Mouse (Mus musculus) adrenal gland, adult (tissue): ENCODE measurements around the gene Ptprn2.

ENCODE experiments used
- DNase-seq, 2 experiments: peaks; one replicate each; pipeline ENCODE4 v3.0.0; 2022 to 2023; ENCODE audit warnings: low spot score in 1 of 2; ENCODE audit not compliant: inconsistent age in 2 of 2

Ptprn2 gene

DNA sequence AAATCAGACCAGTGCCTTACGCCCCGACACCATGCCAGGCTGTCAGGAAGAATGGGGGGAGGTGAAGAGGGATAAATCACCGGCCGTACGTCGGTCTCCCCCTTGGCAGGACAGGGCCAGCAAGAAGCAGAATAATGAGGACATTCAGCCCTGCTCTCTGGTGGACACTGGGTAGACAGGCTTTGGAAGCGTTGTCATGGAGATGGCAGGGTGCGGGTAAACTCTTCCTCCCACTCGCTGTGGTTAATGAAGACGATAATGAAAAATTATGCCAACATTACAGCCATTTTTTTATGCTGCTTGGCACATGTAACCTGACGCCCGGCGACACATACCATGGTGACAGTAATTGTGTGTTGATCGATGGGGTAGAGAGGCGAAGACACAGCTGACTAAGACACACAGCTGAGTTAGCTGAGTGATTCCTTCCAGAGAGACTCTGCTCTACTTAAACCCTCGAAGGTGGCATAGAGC is 621.7 kb downstream of the Ptprn2 start:
- peak; percentile 63 to 79 for DNase-seq

DNA sequence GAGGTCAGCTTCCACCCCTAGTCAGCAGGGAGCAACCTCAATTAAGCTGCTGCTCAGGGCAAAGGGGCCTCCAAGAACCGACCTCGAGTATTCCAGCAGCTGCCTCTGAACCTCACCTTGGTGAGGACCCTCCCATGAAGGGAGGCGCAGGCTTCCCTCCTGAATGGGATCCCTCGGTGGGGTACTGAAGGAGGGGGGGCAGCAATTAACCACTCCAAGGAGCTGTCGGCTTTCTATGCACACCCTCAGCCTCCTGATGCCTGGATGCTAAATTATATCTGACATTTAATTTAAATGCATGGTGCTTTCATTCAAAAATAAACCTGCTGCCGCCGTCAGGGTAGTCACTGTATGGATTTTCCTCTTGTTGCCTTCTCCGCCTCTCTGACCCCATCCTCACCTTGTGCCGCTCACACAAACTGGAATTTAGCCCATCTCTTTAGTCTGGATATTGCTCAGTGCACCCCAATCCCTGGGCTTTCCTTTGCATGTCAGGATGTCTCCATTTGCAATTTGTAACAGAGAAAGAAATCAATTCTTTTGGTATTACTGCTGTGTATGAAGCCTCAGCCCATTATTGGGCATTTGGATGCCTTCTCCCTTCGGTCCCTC is 629.8 kb downstream of the Ptprn2 start:
- no peak for DNase-seq

DNA sequence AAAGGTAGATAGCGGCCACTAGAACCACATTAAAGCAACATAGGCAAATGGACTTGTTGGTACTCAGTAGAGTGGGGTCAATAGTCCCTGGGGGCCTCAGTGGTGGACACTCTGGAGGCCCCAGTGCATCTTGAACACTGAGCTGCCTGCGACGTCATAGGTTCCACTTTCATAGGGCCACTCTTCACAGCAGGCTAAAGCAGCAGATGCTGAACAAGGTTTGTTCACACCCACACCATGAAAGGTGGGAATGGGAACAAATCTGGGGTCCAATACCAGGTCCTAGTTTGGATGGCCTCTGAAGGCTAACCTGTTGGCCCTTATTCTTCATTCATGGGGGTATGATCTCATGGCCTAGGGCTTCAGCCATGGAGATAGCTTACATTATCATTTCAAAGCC is 641.6 kb downstream of the Ptprn2 start:
- DNase-seq: no peak

DNA sequence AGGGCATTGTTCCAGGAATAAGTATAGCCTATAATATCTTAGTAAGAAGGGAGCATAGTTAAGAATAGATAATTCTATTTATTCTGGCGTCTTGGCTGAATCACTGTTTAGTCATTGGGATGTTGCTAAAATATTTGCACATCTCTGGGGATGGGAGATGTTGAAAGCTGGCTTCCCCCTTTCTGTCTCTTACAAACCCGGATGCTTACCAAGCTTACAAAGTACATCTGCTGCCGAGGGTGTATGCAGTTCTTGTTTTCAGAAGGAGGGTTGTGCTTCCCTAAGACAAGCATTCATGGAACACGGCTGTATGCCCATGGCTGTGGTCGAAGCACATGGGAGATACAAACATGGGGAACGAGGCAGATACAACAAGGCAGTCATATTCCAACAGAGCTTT is 642.0 kb downstream of the Ptprn2 start:
- no peak for DNase-seq

DNA sequence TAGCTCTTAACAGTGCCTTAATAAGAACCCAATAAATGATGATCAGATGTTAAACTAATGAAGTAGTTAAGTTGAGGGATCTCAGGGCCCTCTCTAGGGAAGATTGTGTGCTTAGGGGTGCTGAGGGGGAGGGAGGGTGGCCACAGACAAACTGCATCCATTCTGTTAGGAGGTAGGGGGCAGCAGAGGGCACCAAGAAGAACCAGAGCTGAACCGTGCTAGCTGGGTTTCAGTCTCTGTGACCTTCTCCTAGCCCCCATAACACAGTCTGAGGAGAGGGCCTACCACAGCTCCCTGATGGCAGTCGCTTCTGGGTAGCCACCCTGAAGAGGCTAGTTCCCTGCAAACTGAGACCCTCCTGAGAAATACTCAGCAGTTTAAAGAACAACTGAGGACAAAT is 646.6 kb downstream of the Ptprn2 start:
- peak; percentile 50 to 85 for DNase-seq

DNA sequence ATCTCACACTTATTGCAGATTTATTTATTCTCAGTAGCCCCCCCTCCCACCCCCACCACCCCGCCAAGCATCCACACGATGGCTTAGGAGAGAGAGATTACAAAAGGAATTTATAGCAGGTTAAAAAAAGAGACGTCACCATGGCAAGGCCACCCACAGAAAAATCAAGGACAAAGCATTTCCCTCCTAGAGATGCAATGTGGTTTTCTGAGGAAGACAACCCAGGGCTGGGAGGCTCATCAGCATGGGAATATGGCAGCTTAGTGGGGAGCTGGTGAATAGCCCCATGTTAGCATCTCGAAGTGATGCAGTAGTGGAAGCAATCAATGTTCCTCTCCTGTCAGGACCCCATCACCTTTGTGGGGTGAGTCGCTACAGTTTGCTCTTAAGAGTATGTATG is 649.7 kb downstream of the Ptprn2 start:
- DNase-seq: peak in 1 of 2 experiments; percentile 64

DNA sequence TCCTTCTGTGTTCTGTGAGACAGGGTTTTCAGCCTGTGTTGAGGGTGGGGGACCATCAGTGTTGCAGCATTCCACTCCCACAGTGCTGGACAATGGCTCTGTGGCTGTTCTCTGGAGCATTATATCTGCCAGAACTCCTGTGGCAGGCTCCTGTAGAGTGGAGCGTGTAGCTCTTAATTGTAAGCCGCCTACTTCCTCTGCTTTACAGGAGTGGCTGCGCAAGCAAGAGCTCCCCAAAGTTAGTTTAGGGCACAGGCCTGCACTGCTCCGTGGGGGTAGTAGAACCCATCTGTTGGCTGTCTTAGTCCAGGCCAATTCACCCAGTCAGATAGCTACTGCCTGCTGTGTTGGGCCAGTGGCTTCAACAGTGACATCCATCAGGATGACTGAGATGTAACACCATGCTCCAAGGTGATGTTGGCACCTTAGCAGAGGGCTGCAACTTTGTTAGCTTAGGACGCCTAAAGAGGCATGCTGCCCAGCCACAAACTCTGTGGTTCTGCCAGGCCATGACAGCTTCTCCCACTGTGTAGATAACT is 651.0 kb downstream of the Ptprn2 start:
- DNase-seq: no peak

DNA sequence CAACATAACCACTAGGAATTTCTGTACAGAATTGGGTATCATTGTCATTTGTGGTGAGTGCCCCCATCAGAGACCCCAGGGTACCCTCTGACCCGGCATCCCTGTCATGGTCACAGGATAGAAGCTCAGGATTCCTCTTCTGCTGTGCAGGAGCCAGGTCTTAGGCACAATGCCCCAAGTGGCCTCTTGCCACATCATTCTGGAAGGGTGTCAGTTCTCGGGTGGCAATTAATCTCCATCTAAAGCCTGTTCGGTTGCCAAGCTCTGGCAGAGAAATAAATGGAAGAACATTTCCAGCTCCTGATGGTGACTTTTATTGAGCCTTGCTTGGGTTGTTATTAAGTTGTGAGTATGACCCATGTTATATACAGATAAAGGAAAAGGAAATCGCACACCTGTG is 655.4 kb downstream of the Ptprn2 start:
- peak in 1 of 2 experiments; percentile 49 for DNase-seq

DNA sequence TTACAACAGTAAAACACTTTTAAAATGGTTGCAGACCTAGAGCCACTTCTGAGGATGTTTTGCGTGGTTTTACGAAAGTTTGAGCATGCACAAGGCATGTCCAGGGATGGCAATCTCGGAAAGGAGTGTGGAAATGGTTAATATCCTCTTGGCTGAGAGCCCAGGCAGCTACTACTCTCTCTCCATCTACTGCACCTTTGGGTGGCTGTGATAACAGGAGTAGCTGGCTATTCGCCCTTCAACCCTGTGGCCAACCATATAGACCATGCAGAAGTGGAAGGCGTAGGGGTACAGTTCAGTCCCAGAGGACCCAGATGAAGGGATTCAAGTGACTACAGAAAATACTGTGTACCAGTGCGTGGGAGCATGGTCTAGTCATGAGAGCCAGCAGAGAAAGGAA is 655.9 kb downstream of the Ptprn2 start:
- no peak for DNase-seq

DNA sequence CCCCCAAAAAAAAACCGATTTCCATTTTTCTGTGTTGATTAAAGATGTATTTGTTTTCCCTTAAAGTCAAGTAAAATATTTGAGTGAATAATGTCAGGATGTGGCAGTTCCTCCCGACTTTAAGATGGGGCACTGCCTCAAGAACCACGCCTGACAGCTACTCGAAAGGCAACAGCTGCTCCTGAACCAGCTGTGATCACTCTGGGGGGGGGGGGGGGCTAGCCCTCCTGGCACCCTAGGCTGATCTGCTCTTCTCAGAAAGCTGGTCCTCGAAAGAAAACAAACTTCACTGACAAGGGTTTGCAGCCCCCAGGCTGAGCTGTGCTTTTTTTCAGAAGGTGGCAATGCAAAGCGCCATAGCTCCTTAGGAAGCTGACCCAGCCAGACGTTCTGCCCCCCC is 663.7 kb downstream of the Ptprn2 start:
- DNase-seq: no peak

DNA sequence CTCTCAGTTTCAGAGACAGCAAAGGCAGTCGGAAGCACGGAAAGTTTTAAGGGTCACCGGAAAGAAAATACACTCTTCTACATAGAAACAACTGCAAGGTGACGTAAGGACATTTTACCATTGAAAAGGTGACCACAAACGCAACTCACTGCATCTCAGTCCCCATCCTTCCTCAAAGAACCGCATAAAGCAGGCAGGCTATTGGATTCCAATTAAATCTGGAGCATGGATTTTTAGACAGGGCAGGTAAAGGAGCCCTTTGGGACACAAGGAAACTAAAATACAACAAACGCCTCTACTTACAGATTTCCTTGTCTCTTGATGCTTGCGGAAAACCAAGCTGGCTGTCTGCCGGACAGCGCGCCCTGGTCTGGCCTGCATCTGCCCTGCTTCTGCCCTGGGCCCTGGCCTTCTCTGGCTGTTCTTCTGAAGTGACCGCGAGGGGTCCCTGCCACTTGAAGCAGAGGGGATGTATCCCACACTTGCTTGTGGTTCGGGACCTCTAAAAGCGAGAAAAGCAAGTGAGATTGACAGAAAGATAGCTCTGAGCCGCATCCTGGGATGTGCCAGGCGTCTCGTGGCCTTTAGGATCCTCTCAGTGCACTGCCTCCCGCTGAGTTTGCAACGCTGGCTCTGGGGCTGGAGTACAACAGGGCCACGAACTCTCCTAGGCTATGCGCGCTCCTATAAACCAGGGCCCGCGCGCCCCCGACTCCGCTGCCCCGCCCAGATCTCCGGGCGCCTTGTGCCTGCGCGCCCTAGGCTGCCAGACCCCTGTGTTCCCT is 665.3 kb downstream of the Ptprn2 start:
- DNase-seq: peak in 1 of 2 experiments; percentile 37

DNA sequence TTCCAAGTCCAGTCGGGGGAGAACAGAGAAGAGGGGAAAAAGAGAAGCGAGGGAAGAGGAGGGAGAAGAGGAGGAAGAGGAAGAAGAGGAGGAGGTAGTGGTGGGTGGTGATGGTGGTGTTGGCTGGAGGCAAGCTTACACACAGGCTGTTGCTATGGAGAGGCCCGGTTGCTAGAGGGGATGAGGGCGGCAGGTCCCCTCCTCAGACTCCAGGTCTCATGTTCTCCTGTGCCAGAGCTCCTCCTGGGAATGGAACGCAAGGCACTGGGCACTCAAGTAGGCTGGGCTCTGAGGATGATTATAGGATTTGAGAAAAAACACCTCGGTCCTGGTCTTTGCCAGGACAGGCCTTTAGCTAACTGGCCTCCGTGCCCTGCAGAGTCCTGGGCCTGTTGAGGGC is 666.1 kb downstream of the Ptprn2 start:
- peak in 1 of 2 experiments; percentile 15 for DNase-seq

DNA sequence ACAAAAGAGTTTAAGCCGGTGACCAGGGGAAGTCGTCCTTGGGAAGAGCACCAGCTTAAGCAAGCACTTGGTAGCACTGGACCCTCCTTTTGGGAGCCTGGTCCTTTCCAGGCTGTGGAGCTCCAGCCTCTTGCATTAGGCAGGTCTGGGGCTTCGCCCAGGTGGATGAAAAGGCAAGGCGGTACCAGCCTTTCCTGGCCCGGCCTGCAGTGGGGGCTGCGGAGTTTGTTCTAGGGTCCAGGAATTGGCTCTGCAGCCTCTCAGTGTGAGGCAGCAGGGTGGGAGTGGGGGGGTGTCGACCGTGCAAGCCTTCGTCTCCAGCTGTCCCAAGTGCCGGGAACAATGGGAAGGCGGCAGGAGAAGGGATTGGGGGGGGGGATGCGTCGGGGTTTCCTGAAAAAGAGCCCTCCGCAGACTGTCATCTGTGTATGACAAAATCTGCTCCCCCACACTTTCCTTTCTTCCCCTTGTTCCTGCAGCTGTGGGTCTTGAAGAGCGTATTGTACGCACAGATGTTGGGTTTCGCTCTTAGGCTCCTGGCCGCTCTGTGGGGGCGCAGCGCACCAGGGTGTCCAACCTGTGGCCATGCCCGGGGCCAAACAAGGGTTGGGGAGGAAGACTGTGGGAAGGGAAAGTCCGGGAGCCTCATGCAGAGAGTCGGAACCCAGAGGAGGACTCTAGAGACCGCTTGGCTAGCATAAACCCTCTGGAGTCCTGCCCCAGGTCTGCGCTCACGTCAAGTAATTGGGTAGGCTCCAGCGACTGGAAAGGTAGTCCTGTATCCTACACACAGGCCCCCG is 667.0 kb downstream of the Ptprn2 start:
- peak; percentile 23 to 44 for DNase-seq

DNA sequence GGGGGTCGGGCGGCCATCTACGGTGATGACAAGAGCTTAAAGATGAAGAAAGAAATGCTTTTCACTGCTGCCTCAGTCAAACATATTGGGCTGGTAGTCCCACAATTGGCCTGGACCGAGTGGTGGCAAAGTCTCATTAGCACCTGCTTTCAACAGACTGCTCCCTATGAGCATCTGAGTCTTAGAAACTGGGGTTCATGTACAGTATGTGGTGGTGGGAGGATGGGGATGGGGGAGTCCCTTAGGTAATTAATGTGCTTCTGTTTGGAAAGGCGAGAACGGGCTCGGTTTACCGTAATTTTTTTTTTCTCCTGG is 667.6 kb downstream of the Ptprn2 start:
- no peak for DNase-seq

DNA sequence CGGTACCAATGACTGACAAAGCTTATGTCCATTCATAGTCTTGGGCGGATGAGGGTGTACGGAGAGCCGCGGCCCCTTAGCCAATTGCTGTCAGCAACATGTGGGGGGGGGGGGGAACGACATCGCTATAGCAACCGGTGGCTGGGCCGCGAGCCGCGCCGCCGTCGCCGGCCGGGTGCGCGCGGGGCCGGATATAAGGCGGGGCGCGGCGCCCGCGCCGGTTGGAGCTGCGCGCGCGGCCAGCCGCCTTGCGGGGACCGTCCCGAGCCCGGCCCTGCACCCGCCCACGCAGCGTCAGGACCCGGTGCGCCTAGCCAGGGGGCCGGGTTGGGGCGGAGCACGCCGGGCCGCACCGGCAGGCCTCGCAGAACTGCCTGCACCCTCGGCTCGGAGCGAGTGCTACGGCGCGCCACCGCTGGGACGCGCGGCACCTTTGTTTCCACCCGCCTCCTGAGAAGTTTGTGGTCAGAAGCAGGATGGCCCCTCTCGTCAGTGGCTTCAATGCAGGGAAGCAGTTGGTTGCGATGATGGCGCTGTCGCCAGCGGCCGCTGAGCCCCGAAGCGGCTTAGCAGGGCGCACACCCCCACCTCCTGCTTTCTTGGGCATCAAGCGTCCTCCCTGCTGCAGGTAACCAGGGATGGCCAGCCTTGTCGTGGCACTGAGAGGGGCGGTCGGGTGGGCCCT is 668.3 kb downstream of the Ptprn2 start:
- peak; percentile 89 to 92 for DNase-seq

DNA sequence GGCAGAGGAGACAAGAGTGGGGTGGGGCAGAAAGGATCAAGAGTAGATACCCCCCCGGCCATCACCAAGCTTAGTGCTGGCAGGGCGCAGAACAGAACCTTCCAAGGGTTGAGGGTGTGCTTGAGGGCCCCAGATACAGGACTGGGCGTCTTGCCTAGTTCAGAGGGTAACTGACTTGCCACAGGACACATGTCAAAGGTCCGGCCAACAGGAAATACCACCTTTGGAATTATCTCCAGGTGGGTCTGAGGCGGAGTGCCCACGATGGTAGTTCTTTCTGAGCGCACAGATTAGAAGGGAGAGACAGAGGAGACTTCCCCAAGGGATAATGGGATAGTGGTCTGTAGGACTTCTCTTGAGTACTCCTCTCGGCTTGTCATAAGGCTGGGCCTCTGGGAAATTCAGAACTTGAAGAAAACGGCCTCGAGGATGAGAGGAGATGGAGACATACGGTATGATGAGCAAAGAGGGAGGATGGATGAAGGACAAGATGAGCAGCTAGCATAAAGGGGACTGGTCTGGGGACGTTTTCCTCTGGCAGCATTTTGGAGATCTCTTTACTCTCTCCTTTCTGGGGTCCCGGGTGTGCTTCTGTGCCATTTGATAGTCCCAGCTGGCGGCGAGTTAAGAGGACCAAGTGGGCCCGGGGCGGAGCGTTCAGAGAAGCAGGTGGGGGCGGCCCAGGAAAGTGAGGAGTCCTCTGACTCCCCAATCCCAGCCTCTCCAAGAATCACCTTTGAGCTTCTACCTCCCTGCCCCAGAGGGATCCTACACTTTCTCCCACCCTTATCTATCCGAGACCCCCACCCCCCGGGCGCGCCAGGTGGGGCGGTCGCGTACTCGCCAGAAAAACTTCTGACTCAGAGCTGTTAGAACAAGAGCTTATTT is 669.1 kb downstream of the Ptprn2 start:
- DNase-seq: peak; percentile 18 to 48

DNA sequence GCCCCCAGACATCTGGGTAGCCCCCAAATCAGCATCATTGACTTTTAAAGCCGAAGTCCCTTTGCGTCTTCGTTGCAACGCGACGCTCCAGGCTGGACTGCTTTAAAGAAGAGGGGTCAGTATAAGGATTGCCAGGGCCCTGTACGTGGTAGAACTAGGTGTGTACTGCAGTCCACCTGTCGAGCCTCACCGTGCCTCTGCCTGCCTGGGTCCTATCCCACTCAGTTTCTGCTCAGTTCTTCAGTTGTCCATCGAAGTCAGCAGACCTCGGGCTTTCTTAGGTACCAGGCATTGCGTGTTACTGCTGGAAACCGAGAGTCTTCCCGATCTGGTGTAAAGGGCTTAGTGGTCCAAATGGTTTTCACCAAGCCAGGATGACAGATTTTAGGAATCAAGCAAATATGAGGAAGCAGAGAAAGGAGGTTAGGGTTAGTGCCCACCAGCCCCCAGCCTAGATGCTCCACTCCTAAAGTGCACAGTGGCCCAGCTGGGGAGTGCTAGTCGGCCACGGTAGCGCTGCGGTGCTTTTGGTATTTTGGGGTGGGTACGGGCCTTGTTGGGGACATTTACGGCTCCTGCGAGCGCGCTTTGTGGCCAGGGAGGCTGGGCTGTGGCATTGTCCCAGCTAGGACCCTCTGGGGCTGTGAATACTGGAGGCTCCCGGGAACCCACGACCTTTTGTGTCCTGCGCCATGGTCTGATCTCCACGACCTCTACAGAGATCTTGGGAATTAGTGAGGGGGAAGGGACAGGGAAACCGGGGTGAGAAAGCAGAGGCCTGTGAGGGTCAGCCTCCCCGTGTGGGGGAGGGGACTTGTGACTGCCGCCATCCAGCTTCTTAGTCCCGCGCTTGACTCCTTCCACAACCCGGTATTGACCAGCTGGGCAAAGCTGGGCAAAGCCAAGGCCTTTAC is 670.0 kb downstream of the Ptprn2 start:
- DNase-seq: peak in 1 of 2 experiments; percentile 18

DNA sequence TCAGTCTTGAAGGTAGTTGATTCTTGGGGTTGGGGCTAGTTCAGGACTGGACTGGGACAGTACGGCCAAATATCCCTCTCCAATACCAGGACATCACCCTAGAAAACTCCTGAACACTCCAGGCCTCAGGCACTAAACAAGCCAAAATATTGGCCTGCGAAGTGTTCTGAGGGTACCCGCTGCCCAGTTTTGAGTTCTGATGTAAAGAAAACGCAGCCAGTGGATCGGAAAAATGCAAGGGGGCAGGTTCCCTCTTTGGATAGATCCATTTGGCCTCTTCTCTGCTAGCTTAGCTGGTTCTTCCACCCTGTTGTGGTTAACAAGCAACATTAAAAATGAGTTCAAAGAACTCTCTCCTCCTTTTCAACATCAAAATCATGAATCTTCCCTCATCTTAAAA is 670.7 kb downstream of the Ptprn2 start:
- DNase-seq: no peak

DNA sequence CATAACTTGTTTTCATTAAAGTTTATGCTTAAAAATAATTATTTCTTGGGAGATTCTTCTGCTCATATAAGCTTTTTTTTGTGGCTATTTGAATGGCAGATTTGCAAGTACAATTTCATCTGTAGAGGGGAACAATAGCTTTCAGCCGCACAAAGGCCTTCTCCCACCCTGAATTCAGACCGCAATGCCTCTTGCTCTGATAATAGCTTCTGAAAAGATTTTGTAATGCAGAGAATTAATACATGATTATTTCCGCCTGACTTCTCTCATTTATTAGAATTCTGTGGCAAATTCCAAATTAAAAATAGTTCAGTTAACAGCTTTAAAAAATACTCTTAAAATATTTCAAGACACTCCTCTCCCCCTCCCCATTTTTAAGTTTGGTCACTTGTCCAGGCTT is 671.3 kb downstream of the Ptprn2 start:
- no peak for DNase-seq
